Mouse (Mus musculus) midbrain, embryonic 12.5 days (tissue): Measurements from ENCODE around the gene Pde5a. TPM values are rescaled to one million over a fixed set of nuclear protein-coding genes. Genes with fewer than 3 reads are reported as not detected.

Source experiments
- ATAC-seq: fragments of 200-750 bp; cut with Nextera tagmentation; 2 replicates; pipeline ENCODE4 v1.8.0; 2017; ENCODE audit warnings: low read depth, moderate TSS enrichment, moderate library complexity; ENCODE audit not compliant: low FRiP score
- H3K27ac ChIP-seq: fragments of 300-500 bp; sonication (generic); replicated peaks from 2 replicates; pipeline ENCODE4 v1.5.1; 2016; ENCODE audit warnings: mild to moderate bottlenecking
- H3K27me3 ChIP-seq: fragments of 300-500 bp; sonication (generic); 2 replicates; pipeline ENCODE4 v1.6.1; 2016; ENCODE audit warnings: mild to moderate bottlenecking
- H3K36me3 ChIP-seq: fragments of 300-500 bp; sonication (generic); 2 replicates; pipeline ENCODE4 v1.6.1; 2016
- H3K4me1 ChIP-seq: fragments of 300-500 bp; sonication (generic); 2 replicates; pipeline ENCODE4 v1.6.1; 2016
- H3K4me2 ChIP-seq: fragments of 300-500 bp; sonication (generic); replicated peaks from 2 replicates; pipeline ENCODE4 v1.6.1; 2016; ENCODE audit warnings: mild to moderate bottlenecking, moderate library complexity
- H3K4me3 ChIP-seq: fragments of 300-500 bp; sonication (generic); 2 replicates; pipeline ENCODE4 v1.5.1; 2016; ENCODE audit warnings: mild to moderate bottlenecking
- H3K9ac ChIP-seq: fragments of 300-500 bp; sonication (generic); replicated peaks from 2 replicates; pipeline ENCODE4 v1.6.1; 2016; ENCODE audit warnings: mild to moderate bottlenecking, moderate library complexity
- H3K9me3 ChIP-seq: fragments of 300-500 bp; sonication (generic); 2 replicates; pipeline ENCODE4 v1.6.1; 2016; ENCODE audit warnings: mild to moderate bottlenecking
- WGBS: fragments of 180-500 bp; shearing (Covaris S2); methylation state at CpG from one replicate; pipeline ENCODE4 v1.1.7; 2016; 5-methylcytosine and 5-hydroxymethylcytosine counted together
- polyA plus RNA-seq: library from polyadenylated mRNA; unstranded; fragments of >200 nt; fragmentation: Nextera tagmentation; extraction: Ambion mirVana; gene quantifications from 2 replicates; pipeline ENCODE4 v1.2.1, GENCODE M21; 2016

The Pde5a gene
- polyA plus RNA-seq, 1 experiment from 2014 or later = 3.6 TPM

GRCm38 (mm10) chr3:122907841-122908240 lies 179.1 kb downstream of the Pde5a start:
- H3K4me2 ChIP-seq = no peak overlapping the region
- H3K4me1 ChIP-seq = no peaks in the 10 kb centered on the region
- ATAC-seq = no peak
- H3K27ac ChIP-seq = no peak overlapping the region
- H3K36me3 ChIP-seq = no peaks in the 10 kb centered on the region
- no peak overlapping the region for H3K9ac ChIP-seq
- 82% methylated on average over 2 of the region's 2 CpGs for WGBS
- no peaks in the 10 kb centered on the region for H3K9me3 ChIP-seq
- no peaks in the 10 kb centered on the region for H3K27me3 ChIP-seq
- H3K4me3 ChIP-seq = no peak overlapping the region

Other genes starting within 250 kb of the Pde5a start
- 111 and 129 TPM in 2 replicates for gene Fnbp1l, start 109.2 kb upstream of the Pde5a start, polyA plus RNA-seq
- gene Fabp2, start 166.1 kb downstream of the Pde5a start, polyA plus RNA-seq = not detected in 2 replicates
- gene Gm10959, start 190.4 kb downstream of the Pde5a start, polyA plus RNA-seq = not detected in 2 replicates
- 93.8 and 94.5 TPM in 2 replicates for gene 1810037I17Rik, start 195.3 kb downstream of the Pde5a start, polyA plus RNA-seq